Mouse (Mus musculus): Measurements from ENCODE around the gene Fam50b.

Fam50b gene

DNA sequence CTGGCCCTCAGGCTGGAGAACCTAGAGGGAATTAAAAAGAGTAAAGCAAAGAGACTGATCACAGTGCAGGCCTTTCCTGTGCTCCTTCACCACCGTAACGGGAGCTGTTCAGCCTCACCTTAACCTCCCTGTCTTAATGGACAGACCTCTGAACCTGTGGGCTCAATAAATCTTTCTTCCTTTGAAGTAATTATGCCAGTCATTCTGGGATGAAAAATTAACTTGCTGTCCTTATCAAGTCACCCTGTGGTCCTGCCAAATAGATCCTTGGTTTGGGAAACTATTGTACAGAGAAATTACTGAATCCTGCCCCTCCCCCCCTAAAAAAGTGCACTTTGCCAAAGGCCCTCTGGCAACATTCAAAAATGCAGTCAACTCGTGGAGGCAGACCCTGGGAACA is 4.4 kb downstream of the Fam50b start:
- no peak for DNase-seq

DNA sequence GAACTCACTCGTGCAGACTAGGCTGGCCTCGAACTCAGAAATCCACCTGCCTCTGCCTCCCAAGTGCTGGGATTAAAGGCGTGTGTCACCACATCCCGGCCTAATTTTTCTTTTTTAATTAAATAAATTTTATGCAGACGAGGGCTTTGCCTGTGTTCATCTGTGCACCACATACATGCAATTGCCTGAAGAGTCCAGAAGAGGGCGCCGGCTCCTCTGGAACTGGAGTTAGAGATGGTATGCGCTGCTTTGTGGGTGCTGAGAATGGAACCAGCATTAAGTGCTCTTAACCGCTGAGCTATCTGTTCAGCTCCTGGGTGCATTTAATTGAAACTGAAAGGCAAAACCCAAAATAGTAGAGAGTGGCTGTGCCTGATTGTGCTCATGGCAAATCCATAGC is 6.6 kb downstream of the Fam50b start:
- DNase-seq, result peak; percentile 52 to 56

- DNase-seq, result no peak
Measured at GRCm38 (mm10) chr13:34741813-34742568, 7.3 kb downstream of the Fam50b start.

DNA sequence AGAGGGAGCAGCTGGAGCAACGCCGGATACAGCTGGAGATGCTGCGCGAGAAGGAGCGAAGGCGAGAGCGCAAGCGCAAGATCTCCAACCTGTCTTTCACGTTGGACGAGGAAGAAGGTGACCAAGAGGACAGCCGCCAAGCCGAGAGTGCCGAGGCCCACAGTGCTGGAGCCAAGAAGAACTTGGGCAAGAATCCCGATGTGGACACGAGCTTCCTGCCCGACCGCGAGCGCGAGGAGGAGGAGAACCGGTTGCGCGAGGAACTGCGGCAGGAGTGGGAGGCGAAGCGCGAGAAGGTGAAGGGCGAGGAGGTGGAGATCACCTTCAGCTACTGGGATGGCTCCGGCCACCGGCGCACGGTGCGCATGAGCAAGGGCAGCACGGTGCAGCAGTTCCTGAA is 12.2 kb downstream of the Fam50b start:
- no peak for DNase-seq

GRCm38 (mm10) chr13:34748530-34748929 is 13.9 kb downstream of the Fam50b start:
- DNase-seq, result no peak

DNA sequence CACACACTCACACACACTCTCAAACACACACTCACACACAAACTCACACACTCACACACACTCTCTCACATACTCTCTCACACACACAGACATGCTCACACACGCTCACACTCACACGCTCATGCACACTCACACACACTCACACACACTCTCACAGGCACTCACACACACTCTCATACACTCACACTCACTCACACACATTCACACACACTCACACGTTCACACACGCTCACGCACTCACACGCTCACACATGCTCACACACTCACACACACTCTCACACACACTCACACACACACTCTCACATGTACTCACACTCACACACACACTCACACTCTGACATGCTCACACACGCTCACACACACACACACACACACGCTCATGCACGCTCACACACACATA is 24.6 kb downstream of the Fam50b start:
- DNase-seq, result no peak

GRCm38 (mm10) chr13:34760518-34761287 is 26.1 kb downstream of the Fam50b start:
- peak in 1 of 2 experiments; percentile 7 for DNase-seq

DNA sequence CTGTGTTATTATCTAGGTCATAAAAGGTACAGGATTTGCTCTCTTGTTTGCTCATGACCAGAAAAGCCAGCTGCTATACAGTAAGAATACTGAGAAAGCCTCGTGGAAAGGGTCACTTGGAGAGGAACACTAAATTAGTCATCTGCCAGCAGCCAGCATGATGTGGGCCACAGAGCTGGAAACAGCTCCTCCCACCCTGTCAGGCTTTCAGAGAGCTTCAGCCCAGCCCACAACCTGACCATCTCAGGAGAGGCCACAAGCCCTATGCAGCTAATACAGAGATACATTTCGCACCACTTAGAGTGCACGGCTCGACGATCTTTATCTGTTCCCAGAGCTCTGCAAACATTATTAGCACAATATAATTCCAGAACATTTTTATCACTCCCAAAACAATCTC is 27.5 kb downstream of the Fam50b start:
- no peak for DNase-seq

- no peak for DNase-seq
Measured at GRCm38 (mm10) chr13:34762865-34763264, 28.2 kb downstream of the Fam50b start.

DNA sequence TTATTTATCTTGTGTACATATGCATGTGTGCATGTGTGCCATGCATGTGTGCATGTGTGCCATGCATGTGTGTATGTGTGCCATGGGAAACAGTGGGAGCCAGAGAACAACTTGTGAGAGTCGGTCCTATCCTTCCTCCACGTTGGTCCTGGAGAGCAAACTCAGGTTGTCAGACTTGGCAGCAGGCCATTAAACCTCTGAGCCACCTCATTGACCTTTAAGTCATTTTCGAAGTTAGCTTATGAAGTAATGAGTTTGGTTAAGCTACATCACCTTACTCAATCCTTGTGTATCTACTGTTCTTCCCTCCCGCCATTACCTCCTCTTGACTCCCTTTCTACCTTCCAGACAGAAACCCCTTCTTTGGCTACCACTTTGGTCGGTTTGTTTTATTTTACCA is 30.6 kb downstream of the Fam50b start:
- DNase-seq, result no peak

DNA sequence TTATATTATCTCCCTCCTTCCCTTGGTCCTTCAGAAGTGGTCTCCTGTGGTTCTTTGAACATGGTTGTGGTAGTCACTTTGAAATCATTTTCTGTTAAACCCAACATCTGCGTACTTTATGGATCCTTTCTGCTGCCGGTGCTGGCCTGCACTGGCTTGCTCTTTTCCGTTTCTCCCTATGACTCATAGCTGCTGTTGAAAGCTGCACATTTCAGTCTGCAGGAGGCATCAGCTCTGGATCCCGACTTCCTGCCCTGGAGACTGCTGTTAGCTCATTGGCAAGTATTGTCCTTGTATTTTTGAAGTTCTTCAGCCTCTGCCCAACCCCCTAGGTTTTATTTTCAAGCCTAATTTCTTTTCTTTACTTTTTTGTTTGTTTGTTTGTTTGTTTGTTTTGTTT is 31.9 kb downstream of the Fam50b start:
- DNase-seq, result no peak

GRCm38 (mm10) chr13:34767527-34768292 is 33.1 kb downstream of the Fam50b start:
- DNase-seq, result no peak

- DNase-seq, result no peak
Measured at GRCm38 (mm10) chr13:34776767-34777166, 42.1 kb downstream of the Fam50b start.

DNA sequence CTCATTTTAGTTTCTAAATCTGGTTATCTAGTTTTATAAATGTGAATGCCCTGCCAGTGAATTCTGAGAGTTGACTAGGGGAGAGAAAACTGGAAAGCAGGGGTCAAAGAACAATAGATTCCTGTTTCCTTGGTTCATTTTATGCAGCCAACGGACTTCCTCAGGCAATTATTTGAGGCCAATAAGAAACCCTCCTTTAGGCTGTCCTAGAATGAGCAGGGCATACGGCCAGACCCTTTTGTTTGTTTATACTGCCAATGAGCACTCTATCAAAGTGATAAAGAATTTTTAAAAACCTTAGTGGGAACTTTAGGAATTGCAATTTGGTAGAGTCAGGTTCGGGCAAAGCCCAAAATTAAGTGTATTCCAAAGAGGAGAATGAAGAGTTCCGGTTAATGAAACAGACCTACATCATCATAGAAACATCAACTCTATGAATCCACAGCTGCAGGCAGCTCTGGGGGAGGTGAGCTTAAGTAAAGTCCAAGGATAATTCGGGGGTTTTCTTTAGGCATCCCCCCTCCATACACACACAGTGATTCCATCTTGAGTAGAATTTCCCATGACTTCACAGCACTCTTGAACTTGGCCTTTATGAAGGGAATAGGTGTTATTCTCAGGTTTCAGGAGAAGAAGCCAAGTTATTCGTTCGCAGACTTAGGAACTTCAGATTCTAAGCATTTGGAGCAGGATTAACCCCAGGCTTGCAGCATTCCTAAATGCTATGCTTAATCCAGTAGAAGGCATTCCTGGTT is 46.4 kb downstream of the Fam50b start:
- DNase-seq, result no peak

DNA sequence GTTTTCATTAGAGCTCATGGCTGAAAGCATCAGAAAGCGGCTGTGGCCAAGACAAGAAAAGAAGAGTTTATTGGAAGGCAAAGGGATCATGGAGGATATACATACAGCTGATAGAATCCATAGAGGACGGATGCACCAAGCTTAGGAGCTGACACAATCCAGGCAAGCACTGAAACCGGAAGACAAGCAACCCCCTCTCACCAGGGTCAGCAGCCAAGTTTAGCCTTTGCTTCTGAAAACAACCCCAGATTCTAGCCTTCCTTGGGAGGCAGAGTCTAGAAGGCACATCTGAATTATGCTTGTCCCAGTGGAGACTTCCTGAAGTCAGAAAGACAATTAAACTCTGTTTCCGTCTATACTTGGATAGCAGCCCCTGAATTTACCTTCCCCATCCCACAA is 47.0 kb downstream of the Fam50b start:
- no peak for DNase-seq

DNA sequence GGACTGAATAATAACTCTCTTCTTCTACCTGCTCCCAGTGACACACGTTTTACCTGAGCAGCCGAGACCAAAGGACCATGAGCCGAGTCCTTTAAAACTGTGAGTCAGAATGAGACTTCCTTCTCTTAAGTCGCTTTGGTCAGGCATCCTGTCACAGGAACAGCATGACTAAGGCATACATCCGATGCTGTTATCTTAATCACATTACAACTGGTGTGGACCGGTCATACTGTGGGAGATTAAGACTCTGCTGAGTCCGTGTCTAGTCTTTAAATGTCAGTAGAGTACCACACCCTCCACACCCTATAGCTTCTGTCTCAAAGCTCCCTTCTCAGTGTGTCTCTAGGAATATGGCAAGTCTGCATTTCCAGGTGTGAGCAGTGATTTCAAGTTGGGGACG is 50.2 kb downstream of the Fam50b start:
- DNase-seq, result no peak

DNA sequence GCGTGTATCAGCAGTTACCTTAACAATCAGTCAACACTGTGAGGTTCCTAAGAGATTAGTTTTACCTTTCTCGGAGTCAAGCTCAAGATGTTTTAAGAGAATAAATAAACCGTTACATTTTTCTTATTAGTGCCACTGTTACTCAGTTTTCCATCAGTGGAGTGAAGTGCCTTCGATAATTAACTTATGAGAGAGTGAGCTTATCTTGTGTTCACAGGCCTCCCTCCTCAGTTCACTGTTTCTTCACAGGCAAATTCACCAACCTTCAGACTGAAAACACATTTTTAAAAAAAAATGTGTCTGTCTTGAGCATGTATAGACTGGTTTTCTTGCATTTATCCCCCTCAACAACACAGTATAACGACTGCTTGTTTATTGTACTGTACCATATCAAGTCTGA is 52.0 kb downstream of the Fam50b start:
- DNase-seq, result no peak

DNA sequence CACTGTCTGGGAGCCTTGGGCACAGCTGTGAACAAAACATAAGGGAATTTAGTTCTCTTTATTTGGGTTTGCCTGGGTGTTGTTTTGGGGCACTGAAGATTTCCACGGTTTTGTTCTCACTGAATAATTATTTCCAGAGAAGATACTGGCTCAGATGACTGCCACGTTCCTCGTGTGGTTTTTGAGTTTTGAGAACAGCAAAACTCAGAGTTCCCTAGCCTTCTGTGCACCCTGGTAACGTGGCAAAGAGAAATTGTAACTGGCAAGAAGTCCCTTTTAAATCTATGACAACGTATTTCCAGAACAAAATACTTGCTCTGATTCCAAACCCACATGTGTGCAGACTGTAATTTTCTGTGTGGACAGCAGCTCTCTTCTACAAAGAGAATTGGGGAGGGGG is 52.9 kb downstream of the Fam50b start:
- DNase-seq, result no peak

DNA sequence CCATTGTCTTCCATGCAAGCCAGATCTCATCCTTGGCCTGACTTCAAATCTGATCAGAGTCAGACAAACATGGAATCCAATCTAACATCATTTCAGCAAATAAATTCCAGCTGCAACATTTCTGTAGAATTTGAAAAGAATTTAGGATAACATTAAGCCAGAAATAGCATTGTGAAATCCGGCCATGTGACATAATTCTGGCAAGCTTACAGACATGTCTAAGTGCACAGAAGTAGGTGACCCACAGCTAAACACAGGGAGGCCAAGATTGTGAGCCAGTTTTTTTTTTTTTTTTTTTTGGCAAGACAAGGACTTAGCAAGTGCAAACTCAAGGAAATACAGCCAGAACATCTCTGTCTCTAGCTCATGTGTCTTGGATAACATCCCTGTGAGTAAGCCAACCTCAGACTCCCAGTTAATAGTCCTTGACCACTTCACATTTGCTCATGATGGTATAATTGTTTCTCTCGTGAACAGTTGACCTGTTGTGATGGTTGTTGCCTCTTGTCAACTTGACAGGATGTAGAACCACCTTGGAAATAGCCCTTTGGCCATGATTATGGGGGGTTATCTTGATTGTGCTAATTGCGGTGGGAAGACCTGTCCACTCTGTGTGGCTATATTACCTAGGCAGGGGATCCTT is 54.6 kb downstream of the Fam50b start:
- DNase-seq, result no peak

DNA sequence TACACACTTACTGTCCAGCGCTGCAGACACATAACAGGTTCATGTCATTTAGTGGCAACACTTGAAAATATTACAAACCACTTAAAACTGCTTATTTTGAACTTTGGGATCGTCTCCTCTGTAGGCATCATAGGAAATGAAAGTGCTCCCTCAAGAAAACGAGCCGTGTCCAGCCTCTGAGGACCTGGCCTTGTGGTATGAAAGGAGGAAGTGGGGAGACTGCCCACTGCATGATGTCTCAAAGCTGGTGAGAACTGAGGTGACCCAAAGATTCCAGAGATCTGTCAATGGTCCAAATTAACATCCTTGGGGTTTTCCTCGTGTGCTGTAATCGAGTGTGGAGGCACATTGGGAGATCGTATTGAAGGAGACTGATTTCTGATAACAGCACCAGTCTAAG is 58.4 kb downstream of the Fam50b start:
- no peak for DNase-seq

GRCm38 (mm10) chr13:34793816-34794215 is 59.2 kb downstream of the Fam50b start:
- DNase-seq, result peak; percentile 86 to 88

GRCm38 (mm10) chr13:34794426-34794825 is 59.8 kb downstream of the Fam50b start:
- no peak for DNase-seq

Measured in B cell, adult 2 months (primary cell).